Mouse (Mus musculus): ENCODE measurements around the gene Fmod. TPM values are rescaled to one million over a fixed set of nuclear protein-coding genes. Genes with fewer than 3 reads are reported as not detected.

The Fmod gene
- polyA plus RNA-seq, 1 experiment: not detected

GRCm38 (mm10) chr1:134065241-134065809 is 28.3 kb downstream of the Fmod start:
- WGBS: 2% methylated on average over 4 of the region's 4 CpGs
- no peak overlapping the region for H3K4me3 ChIP-seq (replicated peaks; ENCODE audit: control insufficient read depth, low read depth, low read length)
- peak overlapping the region; percentile 100 for H3K27ac ChIP-seq (ENCODE audit: control insufficient read depth, insufficient read depth, low read depth, low read length, poor library complexity)

GRCm38 (mm10) chr1:134066554-134066953 is 29.5 kb downstream of the Fmod start:
- WGBS: 43% methylated on average over 3 of the region's 3 CpGs
- Histone ChIP-seq H3K4me3 (replicated peaks; ENCODE audit: control insufficient read depth, low read depth, low read length) (no peak overlapping the region), H3K4me1 (ENCODE audit: control insufficient read depth, insufficient read depth, low read length) (peaks cover 16% of the 10 kb centered on the region), H3K27ac (ENCODE audit: control insufficient read depth, insufficient read depth, low read depth, low read length, poor library complexity) (peak overlapping the region; percentile 100; the same call in 1 of the 2 replicates)
- no peak for TF ChIP-seq POLR2A (IDR thresholded peaks at IDR 0.05; ENCODE audit: borderline replicate concordance, control insufficient read depth, low read depth, low read length)

More at GRCm38 (mm10) chr1:134065241-134065809, 28.3 kb downstream of the Fmod start:
- H3K4me1 ChIP-seq (ENCODE audit: control insufficient read depth, insufficient read depth, low read length): peaks cover 16% of the 10 kb centered on the region
- TF ChIP-seq CTCF (IDR thresholded peaks at IDR 0.05; ENCODE audit: control insufficient read depth, insufficient read depth, low read length) (no peak), POLR2A (IDR thresholded peaks at IDR 0.05; ENCODE audit: borderline replicate concordance, control insufficient read depth, low read depth, low read length) (no peak)

GRCm38 (mm10) chr1:134067143-134067619 is 30.1 kb downstream of the Fmod start:
- WGBS: 3% methylated on average over 8 of the region's 8 CpGs
- peaks cover 14% of the 10 kb centered on the region for H3K4me1 ChIP-seq (ENCODE audit: control insufficient read depth, insufficient read depth, low read length)
- no peak for TF ChIP-seq CTCF (IDR thresholded peaks at IDR 0.05; ENCODE audit: control insufficient read depth, insufficient read depth, low read length)
- TF ChIP-seq POLR2A (IDR thresholded peaks at IDR 0.05; ENCODE audit: borderline replicate concordance, control insufficient read depth, low read depth, low read length): no peak
- peak overlapping the region; percentile 52 for H3K27ac ChIP-seq (ENCODE audit: control insufficient read depth, insufficient read depth, low read depth, low read length, poor library complexity)
- no peak overlapping the region for H3K4me3 ChIP-seq (replicated peaks; ENCODE audit: control insufficient read depth, low read depth, low read length)

- H3K4me3 ChIP-seq (replicated peaks; ENCODE audit: control insufficient read depth, low read depth, low read length): no peak overlapping the region
- WGBS: 94% methylated on average over 8 of the region's 8 CpGs
- TF ChIP-seq CTCF (IDR thresholded peaks at IDR 0.05; ENCODE audit: control insufficient read depth, insufficient read depth, low read length): no peak
- TF ChIP-seq POLR2A (IDR thresholded peaks at IDR 0.05; ENCODE audit: borderline replicate concordance, control insufficient read depth, low read depth, low read length): no peak
- H3K4me1 ChIP-seq (ENCODE audit: control insufficient read depth, insufficient read depth, low read length): peaks cover 6% of the 10 kb centered on the region; the same call in 1 of the 2 replicates
- H3K27ac ChIP-seq (ENCODE audit: control insufficient read depth, insufficient read depth, low read depth, low read length, poor library complexity): no peak overlapping the region
Observed at GRCm38 (mm10) chr1:134070099-134070669, 33.1 kb downstream of the Fmod start.

GRCm38 (mm10) chr1:134071411-134072018 is 34.5 kb downstream of the Fmod start:
- peaks cover 2% of the 10 kb centered on the region; the same call in 1 of the 2 replicates for H3K4me1 ChIP-seq (ENCODE audit: control insufficient read depth, insufficient read depth, low read length)
- no peak for TF ChIP-seq POLR2A (IDR thresholded peaks at IDR 0.05; ENCODE audit: borderline replicate concordance, control insufficient read depth, low read depth, low read length)
- no peak for TF ChIP-seq CTCF (IDR thresholded peaks at IDR 0.05; ENCODE audit: control insufficient read depth, insufficient read depth, low read length)
- H3K27ac ChIP-seq (ENCODE audit: control insufficient read depth, insufficient read depth, low read depth, low read length, poor library complexity): no peak overlapping the region; the same call in 1 of the 2 replicates
- H3K4me3 ChIP-seq (replicated peaks; ENCODE audit: control insufficient read depth, low read depth, low read length): no peak overlapping the region
- WGBS: 57% methylated on average over 10 of the region's 10 CpGs

- TF ChIP-seq CTCF (IDR thresholded peaks at IDR 0.05; ENCODE audit: control insufficient read depth, insufficient read depth, low read length): no peak
- peak; percentile 44; the same call in 1 of the 2 replicates for TF ChIP-seq POLR2A (IDR thresholded peaks at IDR 0.05; ENCODE audit: borderline replicate concordance, control insufficient read depth, low read depth, low read length)
- H3K4me3 ChIP-seq (replicated peaks; ENCODE audit: control insufficient read depth, low read depth, low read length): peak overlapping the region; percentile 33
- peaks cover 1% of the 10 kb centered on the region; the same call in 1 of the 2 replicates for H3K4me1 ChIP-seq (ENCODE audit: control insufficient read depth, insufficient read depth, low read length)
- WGBS: 16% methylated on average over 6 of the region's 6 CpGs
- H3K27ac ChIP-seq (ENCODE audit: control insufficient read depth, insufficient read depth, low read depth, low read length, poor library complexity): peak overlapping the region; percentile 92
Observed at GRCm38 (mm10) chr1:134073061-134073564, 36.1 kb downstream of the Fmod start.

- Histone ChIP-seq H3K4me3 (replicated peaks; ENCODE audit: control insufficient read depth, low read depth, low read length) (no peak overlapping the region), H3K27ac (ENCODE audit: control insufficient read depth, insufficient read depth, low read depth, low read length, poor library complexity) (peak overlapping the region; percentile 92), H3K4me1 (ENCODE audit: control insufficient read depth, insufficient read depth, low read length) (peaks cover 1% of the 10 kb centered on the region; the same call in 1 of the 2 replicates)
- TF ChIP-seq POLR2A (IDR thresholded peaks at IDR 0.05; ENCODE audit: borderline replicate concordance, control insufficient read depth, low read depth, low read length): no peak
- TF ChIP-seq CTCF (IDR thresholded peaks at IDR 0.05; ENCODE audit: control insufficient read depth, insufficient read depth, low read length): no peak
- WGBS: 60% methylated on average over 1 of the region's 1 CpGs
Observed at GRCm38 (mm10) chr1:134073658-134074057, 36.6 kb downstream of the Fmod start.

GRCm38 (mm10) chr1:134074184-134074583 is 37.1 kb downstream of the Fmod start:
- no peak for TF ChIP-seq CTCF (IDR thresholded peaks at IDR 0.05; ENCODE audit: control insufficient read depth, insufficient read depth, low read length)
- no peak for TF ChIP-seq POLR2A (IDR thresholded peaks at IDR 0.05; ENCODE audit: borderline replicate concordance, control insufficient read depth, low read depth, low read length)
- Histone ChIP-seq H3K4me1 (ENCODE audit: control insufficient read depth, insufficient read depth, low read length) (peaks cover 1% of the 10 kb centered on the region; the same call in 1 of the 2 replicates), H3K27ac (ENCODE audit: control insufficient read depth, insufficient read depth, low read depth, low read length, poor library complexity) (peak overlapping the region; percentile 78), H3K4me3 (replicated peaks; ENCODE audit: control insufficient read depth, low read depth, low read length) (peak overlapping the region; percentile 13)
- 84% methylated on average over 3 of the region's 3 CpGs for WGBS

Measured in bone marrow, adult 2 months (tissue).